ENCODE assay signal across 15 mouse cellular contexts in the genomic region with DNA sequence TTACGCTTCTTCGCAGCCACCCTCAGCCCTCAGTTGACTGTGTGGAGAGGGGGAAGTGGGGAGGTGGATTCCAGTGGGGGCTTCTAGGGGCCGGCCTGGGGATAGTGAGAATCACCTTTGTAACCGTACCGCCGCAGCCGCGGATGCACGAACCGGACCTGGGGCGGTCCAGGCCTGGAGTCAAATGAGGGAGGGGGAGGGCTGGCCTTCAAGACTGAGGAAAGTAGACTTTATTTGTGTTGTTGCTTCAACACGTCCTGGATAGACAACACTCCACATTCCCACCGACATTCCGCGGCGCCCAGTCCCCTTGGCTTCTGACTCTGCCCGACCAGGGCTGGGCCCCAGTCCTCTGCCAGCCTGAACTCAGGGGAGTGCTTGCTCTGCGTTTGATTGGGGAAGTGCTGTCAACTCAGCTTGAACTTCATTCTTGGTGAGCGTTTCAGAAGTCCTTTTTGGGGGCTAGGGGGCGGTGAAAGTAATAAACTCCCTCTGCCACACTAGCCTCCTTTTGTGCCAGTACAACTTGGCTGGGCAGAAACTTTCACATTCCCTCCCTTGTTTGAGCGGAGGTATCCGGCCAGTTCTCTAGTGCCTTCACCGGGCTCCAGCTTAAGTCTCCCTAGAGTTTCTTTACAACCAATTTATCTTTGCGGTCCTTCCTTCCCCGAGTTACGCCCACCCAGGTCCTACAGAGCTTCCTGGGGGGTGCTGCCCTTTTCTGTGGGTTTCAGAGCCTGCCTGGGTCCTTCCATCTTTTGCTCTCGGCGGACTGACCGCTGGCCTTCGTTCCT. TPM values are rescaled to one million over a fixed set of nuclear protein-coding genes. Genes with fewer than 3 reads are reported as not detected.
DNase-seq lines count a peak whose midpoint lies in the region; ATAC-seq and TF ChIP-seq lines count a peak whose summit lies in the region.
"Had no signal": no experiment of that assay in that cellular context is flagged by ENCODE, and none has a peak within 500 bp of the region (broad histone marks: within the 10 kb centered on the region; RNA-seq: fewer than 3 reads in every experiment).

No protein-coding gene starts in this region.

- no peaks in the 10 kb centered on the region for H3K36me3 ChIP-seq in forebrain, embryonic 10.5 days (replicated peaks)
- no peaks in the 10 kb centered on the region for H3K36me3 ChIP-seq in forebrain, embryonic 11.5 days (ENCODE audit: control insufficient read depth, insufficient read depth, low read length)
- no peaks in the 10 kb centered on the region for H3K36me3 ChIP-seq in lung, embryonic 14.5 days (ENCODE audit: insufficient read depth)
- no peaks in the 10 kb centered on the region for H3K36me3 ChIP-seq in limb, embryonic 13.5 days
- no peaks in the 10 kb centered on the region for H3K36me3 ChIP-seq in neural tube, embryonic 11.5 days (ENCODE audit: control insufficient read depth, insufficient read depth, low read length)
- H3K36me3 ChIP-seq: neural tube, embryonic 12.5 days had no signal

- no peak overlapping the region for H3K4me3 ChIP-seq in forebrain, embryonic 10.5 days
- no peak overlapping the region for H3K4me3 ChIP-seq in forebrain, embryonic 11.5 days (ENCODE audit: low read depth, low read length)
- no peak overlapping the region for H3K4me3 ChIP-seq in lung, embryonic 14.5 days (ENCODE audit: low read depth, low read length)
- peak overlapping the region; percentile 12; the same call in 1 of the 2 replicates for H3K4me3 ChIP-seq in limb, embryonic 13.5 days
- H3K4me3 ChIP-seq in neural tube, embryonic 11.5 days (ENCODE audit: low read depth, low read length): no peak overlapping the region
- H3K4me3 ChIP-seq: layer of hippocampus, adult 2 months; neural tube, embryonic 12.5 days had no signal

- no peak overlapping the region for H3K27ac ChIP-seq in forebrain, embryonic 10.5 days
- H3K27ac ChIP-seq in forebrain, embryonic 11.5 days (ENCODE audit: low read depth, low read length): no peak overlapping the region
- H3K27ac ChIP-seq in lung, embryonic 14.5 days (ENCODE audit: low read depth): no peak overlapping the region
- no peak overlapping the region for H3K27ac ChIP-seq in limb, embryonic 13.5 days
- H3K27ac ChIP-seq in neural tube, embryonic 11.5 days (ENCODE audit: low read depth, low read length): no peak overlapping the region
- H3K27ac ChIP-seq: layer of hippocampus, adult 2 months; neural tube, embryonic 12.5 days had no signal

- WGBS in forebrain, embryonic 10.5 days: 0% methylated on average over 30 of the region's 30 CpGs
- under 1% methylated on average over 30 of the region's 30 CpGs for WGBS in forebrain, embryonic 11.5 days
- 2% methylated on average over 30 of the region's 30 CpGs for WGBS in lung, embryonic 14.5 days
- WGBS in limb, embryonic 13.5 days: 4% methylated on average over 30 of the region's 30 CpGs
- WGBS in neural tube, embryonic 11.5 days: under 1% methylated on average over 30 of the region's 30 CpGs

- peak; percentile 29 for DNase-seq in forebrain, embryonic 10.5 days (ENCODE audit: extremely low spot score, low spot score)
- no peak for DNase-seq in forebrain, embryonic 11.5 days (ENCODE audit: low spot score)
- no peak for DNase-seq in lung, embryonic 14.5 days
- DNase-seq in lung, postnatal 25 days (ENCODE audit: low spot score): no peak
- DNase-seq in neural tube, embryonic 11.5 days (ENCODE audit: low spot score): peak; percentile 40
- DNase-seq in MN1 (ENCODE audit: low spot score): no peak
- no peak for DNase-seq in ovary, postnatal 10 days (ENCODE audit: low spot score)
- DNase-seq: adrenal gland, postnatal 36 days; cerebellum, postnatal 36 days; kidney, adult 18-20 months; liver, postnatal 0 days; right cerebral cortex, adult 18-20 months had no signal

- peaks cover 10% of the 10 kb centered on the region; the same call in 1 of the 2 replicates for H3K4me1 ChIP-seq in forebrain, embryonic 10.5 days
- no peaks in the 10 kb centered on the region for H3K4me1 ChIP-seq in forebrain, embryonic 11.5 days (replicated peaks; ENCODE audit: control insufficient read depth, insufficient read depth, low read length)
- H3K4me1 ChIP-seq in lung, embryonic 14.5 days (ENCODE audit: insufficient read depth): no peaks in the 10 kb centered on the region
- H3K4me1 ChIP-seq in limb, embryonic 13.5 days: peaks cover 16% of the 10 kb centered on the region; the same call in 1 of the 2 replicates
- H3K4me1 ChIP-seq in neural tube, embryonic 11.5 days (ENCODE audit: control insufficient read depth, insufficient read depth, low read length): no peaks in the 10 kb centered on the region
- H3K4me1 ChIP-seq: neural tube, embryonic 12.5 days had no signal

- H3K9me3 ChIP-seq in forebrain, embryonic 10.5 days: no peaks in the 10 kb centered on the region
- no peaks in the 10 kb centered on the region for H3K9me3 ChIP-seq in forebrain, embryonic 11.5 days (ENCODE audit: control insufficient read depth, low read length)
- H3K9me3 ChIP-seq in lung, embryonic 14.5 days (ENCODE audit: low read depth, low read length): no peaks in the 10 kb centered on the region
- H3K9me3 ChIP-seq in limb, embryonic 13.5 days: no peaks in the 10 kb centered on the region
- H3K9me3 ChIP-seq in neural tube, embryonic 11.5 days (ENCODE audit: control insufficient read depth, low read length): no peaks in the 10 kb centered on the region
- H3K9me3 ChIP-seq: neural tube, embryonic 12.5 days had no signal

- no peak for ATAC-seq in forebrain, embryonic 11.5 days (replicated peaks; ENCODE audit: low FRiP score)
- peak; percentile 36; the same call in 1 of the 2 replicates for ATAC-seq in lung, embryonic 14.5 days (ENCODE audit: insufficient read depth)
- no peak for ATAC-seq in limb, embryonic 13.5 days (ENCODE audit: low FRiP score, low read depth)
- peak; percentile 8; the same call in 1 of the 2 replicates for ATAC-seq in neural tube, embryonic 11.5 days (ENCODE audit: insufficient read depth, low FRiP score, low TSS enrichment)
- ATAC-seq: liver, postnatal 0 days had no signal

- no peak for TF ChIP-seq CTCF in lung, embryonic 14.5 days (IDR thresholded peaks at IDR 0.05; ENCODE audit: low read depth)

- H3K9ac ChIP-seq in forebrain, embryonic 11.5 days (ENCODE audit: low read length): no peak overlapping the region
- no peak overlapping the region for H3K9ac ChIP-seq in lung, embryonic 14.5 days
- 0 out of 2 replicates have a peak overlapping the region, but pooled peaks have one; percentile 4 for H3K9ac ChIP-seq in limb, embryonic 13.5 days
- no peak overlapping the region for H3K9ac ChIP-seq in neural tube, embryonic 11.5 days (ENCODE audit: low read length)
- H3K9ac ChIP-seq: liver, postnatal 0 days; neural tube, embryonic 12.5 days had no signal

- H3K27me3 ChIP-seq in forebrain, embryonic 10.5 days (ENCODE audit: poor library complexity, severe bottlenecking): peaks cover 100% of the 10 kb centered on the region
- peaks cover 98% of the 10 kb centered on the region for H3K27me3 ChIP-seq in forebrain, embryonic 11.5 days (ENCODE audit: control insufficient read depth, insufficient read depth, low read length)
- H3K27me3 ChIP-seq in lung, embryonic 14.5 days (ENCODE audit: insufficient read depth, low read length): peaks cover 94% of the 10 kb centered on the region
- H3K27me3 ChIP-seq in limb, embryonic 13.5 days: peaks cover 99% of the 10 kb centered on the region
- H3K27me3 ChIP-seq in neural tube, embryonic 11.5 days (ENCODE audit: control insufficient read depth, insufficient read depth, low read length): peaks cover 93% of the 10 kb centered on the region

- H3K4me2 ChIP-seq in forebrain, embryonic 11.5 days (ENCODE audit: low read depth, low read length, severe bottlenecking): no peak overlapping the region
- no peak overlapping the region for H3K4me2 ChIP-seq in lung, embryonic 14.5 days
- peak overlapping the region; percentile 5; the same call in 1 of the 2 replicates for H3K4me2 ChIP-seq in limb, embryonic 13.5 days (replicated peaks)
- H3K4me2 ChIP-seq in neural tube, embryonic 11.5 days (ENCODE audit: low read depth): no peak overlapping the region
- H3K4me2 ChIP-seq: neural tube, embryonic 12.5 days had no signal

RNA-seq across cellular contexts. Expression of gene En1, which starts 12.3 kb away (rescaled TPM):
- polyA plus RNA-seq in forebrain, embryonic 10.5 days (2016; fragmentation: Nextera tagmentation; extraction: Ambion mirVana): 0.10 TPM in 2 replicates
- 1.1 TPM in 2 replicates for polyA plus RNA-seq in forebrain, embryonic 11.5 days (2014; fragmentation: Nextera tagmentation; extraction: Ambion mirVana)
- polyA plus RNA-seq in lung, embryonic 14.5 days (2014; fragmentation: Nextera tagmentation; extraction: Ambion mirVana): not detected in 2 replicates
- polyA plus RNA-seq in limb, embryonic 13.5 days (2015; fragmentation: Nextera tagmentation; extraction: Ambion mirVana): 2.1 and 2.6 TPM in 2 replicates
- 5.2 and 6.1 TPM in 2 replicates for polyA plus RNA-seq in neural tube, embryonic 11.5 days (2014; fragmentation: Nextera tagmentation; extraction: Ambion mirVana)
- polyA plus RNA-seq: liver, postnatal 0 days had no signal

Comparison
In these comparisons a context has a peak if more than half of its experiments do, and no peak if none do; other contexts are left out.
1. DNase-seq: peak in forebrain, embryonic 10.5 days (single experiment) and neural tube, embryonic 11.5 days (single experiment); none in forebrain, embryonic 11.5 days (single experiment), lung, embryonic 14.5 days (single experiment), lung, postnatal 25 days (single experiment), MN1 (single experiment) and ovary, postnatal 10 days (single experiment).
2. ATAC-seq: peak in lung, embryonic 14.5 days (single experiment) and neural tube, embryonic 11.5 days (single experiment); none in forebrain, embryonic 11.5 days (single experiment) and limb, embryonic 13.5 days (single experiment).